ENCODE assay signal across 15 mouse cellular contexts in genomic region chr6:22496471-22496870, GRCm38 (mm10).
A peak's percentile ranks its signal among the peaks of the same experiment; 100 is the strongest.
DNase-seq lines count a peak whose midpoint lies in the region; ATAC-seq and TF ChIP-seq lines count a peak whose summit lies in the region.
"Had no signal": no experiment of that assay in that cellular context is flagged by ENCODE, and none has a peak within 500 bp of the region (broad histone marks: within the 10 kb centered on the region; RNA-seq: fewer than 3 reads in every experiment).

No protein-coding gene starts in this region.

- DNase-seq in heart, postnatal 0 days (ENCODE audit: low spot score) = no peak
- no peak for DNase-seq in heart, adult 11 months
- DNase-seq in lung, postnatal 10 days = peak; percentile 10
- no peak for DNase-seq in lung, postnatal 4 days
- peak; percentile 17 for DNase-seq in ES-E14 (ENCODE audit: low read depth, low spot score)
- peak; percentile 32 for DNase-seq in thymus, postnatal 14 days
- DNase-seq in right cerebral cortex, adult 18-20 months = no peak
- DNase-seq: adrenal gland, adult 2 months; cerebellum, adult 11-12 months; gastrocnemius, postnatal 10 days; right cerebral cortex, postnatal 25 days had no signal

- H3K36me3 ChIP-seq in heart, postnatal 0 days (replicated peaks; ENCODE audit: control insufficient read depth, insufficient read depth, low read length) = no peaks in the 10 kb centered on the region
- H3K36me3 ChIP-seq in ES-E14 (ENCODE audit: control insufficient read depth, insufficient read depth, low read length, poor library complexity, severe bottlenecking) = no peaks in the 10 kb centered on the region
- H3K36me3 ChIP-seq: embryonic facial prominence, embryonic 10.5 days; forebrain, embryonic 10.5 days; hindbrain, embryonic 15.5 days; midbrain, embryonic 13.5 days had no signal

- no peak overlapping the region for H3K9ac ChIP-seq in heart, postnatal 0 days (replicated peaks; ENCODE audit: low read depth, low read length)
- no peak overlapping the region for H3K9ac ChIP-seq in ES-E14 (ENCODE audit: insufficient read depth, low read depth, low read length, poor library complexity, severe bottlenecking)
- H3K9ac ChIP-seq: hindbrain, embryonic 15.5 days; midbrain, embryonic 13.5 days had no signal

- H3K4me1 ChIP-seq in heart, postnatal 0 days (ENCODE audit: control insufficient read depth, insufficient read depth) = no peaks in the 10 kb centered on the region
- H3K4me1 ChIP-seq in ES-E14 (ENCODE audit: control insufficient read depth in 2 of 2, insufficient read depth in 2 of 2, low read length in 2 of 2, poor library complexity in 1 of 2) = no peaks in the 10 kb centered on the region
- H3K4me1 ChIP-seq: embryonic facial prominence, embryonic 10.5 days; forebrain, embryonic 10.5 days; hindbrain, embryonic 15.5 days; midbrain, embryonic 13.5 days had no signal

- no peak overlapping the region for H3K4me2 ChIP-seq in heart, postnatal 0 days (ENCODE audit: low read depth, low read length)
- H3K4me2 ChIP-seq: hindbrain, embryonic 15.5 days; midbrain, embryonic 13.5 days had no signal

- H3K27ac ChIP-seq in heart, postnatal 0 days (ENCODE audit: low read depth) = no peak overlapping the region
- H3K27ac ChIP-seq in ES-E14 (ENCODE audit: insufficient read depth, low read depth, low read length, poor library complexity, severe bottlenecking) = no peak overlapping the region
- H3K27ac ChIP-seq: embryonic facial prominence, embryonic 10.5 days; forebrain, embryonic 10.5 days; hindbrain, embryonic 15.5 days; midbrain, embryonic 13.5 days had no signal

- in situ Hi-C loops in ES-E14 (cut with MboI; ENCODE audit: low sequenced_read_pairs in 2 of 2, unreplicated experiment in 2 of 2) = loop anchor here (10.0 to 25.0 kb wide), 2 partner anchors 172 to 384 kb away; no protein-coding TSS in a partner anchor

- no peak overlapping the region for H3K4me3 ChIP-seq in heart, postnatal 0 days (ENCODE audit: low read depth, low read length)
- H3K4me3 ChIP-seq in ES-E14 (ENCODE audit: insufficient read depth in 1 of 2, low read depth in 1 of 2, low read length in 2 of 2, poor library complexity in 1 of 2, severe bottlenecking in 1 of 2) = no peak overlapping the region
- H3K4me3 ChIP-seq: embryonic facial prominence, embryonic 10.5 days; forebrain, embryonic 10.5 days; hindbrain, embryonic 15.5 days; midbrain, embryonic 13.5 days had no signal

- TF ChIP-seq EP300 in heart, postnatal 0 days (IDR thresholded peaks at IDR 0.05; ENCODE audit: low read depth) = no peak

- H3K9me3 ChIP-seq in heart, postnatal 0 days (replicated peaks; ENCODE audit: control insufficient read depth, low read length) = no peaks in the 10 kb centered on the region
- no peaks in the 10 kb centered on the region for H3K9me3 ChIP-seq in ES-E14 (ENCODE audit: control insufficient read depth, insufficient read depth, low read depth, low read length)
- H3K9me3 ChIP-seq: embryonic facial prominence, embryonic 10.5 days; forebrain, embryonic 10.5 days; hindbrain, embryonic 15.5 days; midbrain, embryonic 13.5 days had no signal

- 84% methylated on average over 1 of the region's 1 CpGs for WGBS in heart, postnatal 0 days

- no peak for ATAC-seq in heart, postnatal 0 days (ENCODE audit: insufficient read depth, low read depth)
- ATAC-seq: midbrain, embryonic 13.5 days had no signal

- peak; percentile 11; the same call in 1 of the 2 replicates for TF ChIP-seq CTCF in heart, postnatal 0 days (IDR thresholded peaks at IDR 0.05; ENCODE audit: low read depth)

- H3K27me3 ChIP-seq in heart, postnatal 0 days (ENCODE audit: control insufficient read depth, insufficient read depth, low read length) = no peaks in the 10 kb centered on the region
- H3K27me3 ChIP-seq: hindbrain, embryonic 15.5 days; midbrain, embryonic 13.5 days had no signal

TF ChIP-seq in ES-E14, 5 proteins besides CTCF, POLR2A, EP300 and RAD21:
- no peak for TF ChIP-seq CHD2 (IDR thresholded peaks at IDR 0.05; ENCODE audit: low read depth, low read length)
- no peak for TF ChIP-seq HCFC1 (IDR thresholded peaks at IDR 0.05; ENCODE audit: borderline replicate concordance, insufficient read depth, low read length)
- TF ChIP-seq MAFK (IDR thresholded peaks at IDR 0.05; ENCODE audit: insufficient read depth, low read depth, low read length) = no peak
- TF ChIP-seq ZNF384 (IDR thresholded peaks at IDR 0.05; ENCODE audit: low read depth, low read length) = no peak
- no peak for TF ChIP-seq ZC3H11A (IDR thresholded peaks at IDR 0.05; ENCODE audit: borderline replicate concordance, low read depth, low read length)

Comparison
In these comparisons a context has a peak if more than half of its experiments do, and no peak if none do; other contexts are left out.
1. DNase-seq: peak in lung, postnatal 10 days (single experiment), ES-E14 (single experiment) and thymus, postnatal 14 days (single experiment); none in heart, postnatal 0 days (single experiment), heart, adult 11 months (single experiment), lung, postnatal 4 days (0 of 2) and right cerebral cortex, adult 18-20 months (single experiment).